Mouse (Mus musculus) ovary, postnatal 10 days (tissue): Measurements from ENCODE around the gene Ifngr1.
"Not testable (repeated sequence)": the region's sequence is repeated elsewhere in the genome, so short reads cannot be mapped to it uniquely, and the experiment has no call there.

Experiments used
- DNase-seq: peaks from one replicate; pipeline ENCODE4 v3.0.0; 2022; ENCODE audit warnings: low spot score

Ifngr1 gene

GRCm38 (mm10) chr10:19589626-19590025, 2.1 kb upstream of the Ifngr1 start:
- no peak for DNase-seq

- DNase-seq, result no peak
These were observed 486 bp upstream of the Ifngr1 start for GRCm38 (mm10) chr10:19591286-19591640.

- no peak for DNase-seq
These were observed 807 bp downstream of the Ifngr1 start for GRCm38 (mm10) chr10:19592556-19592955.

GRCm38 (mm10) chr10:19593296-19593695, 1.5 kb downstream of the Ifngr1 start:
- DNase-seq, result no peak

GRCm38 (mm10) chr10:19594201-19594905, 2.6 kb downstream of the Ifngr1 start:
- no peak for DNase-seq

- no peak for DNase-seq
These were observed 5.1 kb downstream of the Ifngr1 start for GRCm38 (mm10) chr10:19596866-19597265.

GRCm38 (mm10) chr10:19598091-19598490, 6.3 kb downstream of the Ifngr1 start:
- DNase-seq, result no peak

GRCm38 (mm10) chr10:19599331-19600092, 7.8 kb downstream of the Ifngr1 start:
- no peak for DNase-seq

GRCm38 (mm10) chr10:19600093-19600420, 8.3 kb downstream of the Ifngr1 start:
- DNase-seq, result no peak

- DNase-seq, result not testable (repeated sequence)
These were observed 9.8 kb downstream of the Ifngr1 start for GRCm38 (mm10) chr10:19601502-19601901.

- no peak for DNase-seq
These were observed 11.5 kb downstream of the Ifngr1 start for GRCm38 (mm10) chr10:19603231-19603630.

GRCm38 (mm10) chr10:19609125-19609524, 17.4 kb downstream of the Ifngr1 start:
- no peak for DNase-seq

GRCm38 (mm10) chr10:19611616-19612015, 19.9 kb downstream of the Ifngr1 start:
- DNase-seq, result no peak

- DNase-seq, result no peak
These were observed 21.5 kb downstream of the Ifngr1 start for GRCm38 (mm10) chr10:19613111-19613753.

GRCm38 (mm10) chr10:19619736-19620135, 28.0 kb downstream of the Ifngr1 start:
- no peak for DNase-seq

GRCm38 (mm10) chr10:19621408-19622048, 29.8 kb downstream of the Ifngr1 start, which contains the start of gene Il22ra2:
TSS of gene Il22ra2 (plus strand) at chr10:19621998.
- DNase-seq, result no peak

GRCm38 (mm10) chr10:19624617-19625016, 32.9 kb downstream of the Ifngr1 start:
- no peak for DNase-seq

GRCm38 (mm10) chr10:19627342-19627741, 35.6 kb downstream of the Ifngr1 start:
- no peak for DNase-seq

GRCm38 (mm10) chr10:19627748-19628147, 36.0 kb downstream of the Ifngr1 start:
- no peak for DNase-seq

GRCm38 (mm10) chr10:19631616-19632195, 40.0 kb downstream of the Ifngr1 start:
- DNase-seq, result no peak

- DNase-seq, result no peak
These were observed 47.1 kb downstream of the Ifngr1 start for GRCm38 (mm10) chr10:19638851-19639250.

- no peak for DNase-seq
These were observed 47.9 kb downstream of the Ifngr1 start for GRCm38 (mm10) chr10:19639630-19640029.
